Comparison of ENCODE assay signal across 8 mouse cellular contexts in genomic region chr13:95986375-95986774, GRCm38 (mm10).
DNase-seq lines count a peak whose midpoint lies in the region; ATAC-seq and TF ChIP-seq lines count a peak whose summit lies in the region.

No protein-coding gene starts in this region.

- H3K9ac ChIP-seq in kidney, embryonic 16.5 days (replicated peaks; ENCODE audit: low read length), result no peak overlapping the region

- TF ChIP-seq POLR2A in thymus, adult 2 months (IDR thresholded peaks at IDR 0.05; ENCODE audit: control insufficient read depth, extremely low read depth, insufficient read depth, low read length, poor library complexity), result no peak

- peak; percentile 14 for DNase-seq in kidney, adult 18-20 months
- DNase-seq in thymus, postnatal 25 days, result peak; percentile 19
- no peak for DNase-seq in thymus, adult 2 months
- DNase-seq in cerebellum, postnatal 25 days, result peak; percentile 40 to 64
- DNase-seq in spleen, adult 18-20 months, result no peak
- DNase-seq in left cerebral cortex, postnatal 14 days (ENCODE audit: low spot score in 2 of 2), result no peak

- H3K4me3 ChIP-seq in kidney, embryonic 16.5 days (ENCODE audit: low read length), result no peak overlapping the region
- no peak overlapping the region for H3K4me3 ChIP-seq in thymus, adult 2 months (ENCODE audit: control insufficient read depth, insufficient read depth, low read length)

- peaks cover 6% of the 10 kb centered on the region; the same call in 1 of the 2 replicates for H3K27me3 ChIP-seq in kidney, embryonic 16.5 days (ENCODE audit: insufficient read depth, low read length)
- H3K27me3 ChIP-seq in thymus, adult 2 months (ENCODE audit: control insufficient read depth, insufficient read depth, low read length), result no peaks in the 10 kb centered on the region

- TF ChIP-seq CTCF in thymus, adult 2 months (IDR thresholded peaks at IDR 0.05; ENCODE audit: borderline replicate concordance, control insufficient read depth, extremely low read depth, insufficient read depth, low read length, poor library complexity), result no peak

- no peaks in the 10 kb centered on the region for H3K9me3 ChIP-seq in kidney, embryonic 16.5 days (ENCODE audit: low read length)

- H3K36me3 ChIP-seq in kidney, embryonic 16.5 days (ENCODE audit: insufficient read depth, low read length), result no peaks in the 10 kb centered on the region
- no peaks in the 10 kb centered on the region for H3K36me3 ChIP-seq in thymus, adult 2 months (ENCODE audit: control insufficient read depth, insufficient read depth, low read length)

- no peak overlapping the region for H3K4me2 ChIP-seq in kidney, embryonic 16.5 days (replicated peaks; ENCODE audit: low read depth, low read length)

- WGBS in kidney, embryonic 16.5 days, result 74% methylated on average over 13 of the region's 13 CpGs
- 92% methylated on average over 13 of the region's 13 CpGs for WGBS in thymus, adult 2 months

- no peaks in the 10 kb centered on the region for H3K4me1 ChIP-seq in kidney, embryonic 16.5 days (ENCODE audit: insufficient read depth, low read length)
- H3K4me1 ChIP-seq in thymus, adult 2 months (replicated peaks; ENCODE audit: control insufficient read depth, insufficient read depth, low read length), result peaks cover 6% of the 10 kb centered on the region

- no peak for ATAC-seq in kidney, embryonic 16.5 days (ENCODE audit: low FRiP score, low TSS enrichment)
- ATAC-seq in megakaryocyte-erythroid progenitor cell, adult 5-6 weeks (replicated peaks; ENCODE audit: low FRiP score, low TSS enrichment, poor library complexity, severe bottlenecking), result no peak

- no peak overlapping the region for H3K27ac ChIP-seq in kidney, embryonic 16.5 days (ENCODE audit: low read length)
- H3K27ac ChIP-seq in thymus, adult 2 months (ENCODE audit: control insufficient read depth, insufficient read depth, low read length), result no peak overlapping the region

- intact Hi-C loops in left cerebral cortex, postnatal 14 days (cut with DNase I), result no loop called here

Comparison
In these comparisons a context has a peak if more than half of its experiments do, and no peak if none do; other contexts are left out.
1. DNase-seq: peak in kidney, adult 18-20 months (single experiment), thymus, postnatal 25 days (single experiment) and cerebellum, postnatal 25 days (2 of 2); none in thymus, adult 2 months (single experiment), spleen, adult 18-20 months (0 of 2) and left cerebral cortex, postnatal 14 days (0 of 2).